Mouse (Mus musculus) telencephalon, adult 2 months (tissue): ENCODE data around the gene Krtap19-1.

Experiments used
- DNase-seq: peaks from one replicate; pipeline ENCODE4 v3.0.0-alpha.2; 2011; ENCODE audit warnings: low read depth, low spot score

The Krtap19-1 gene

DNA sequence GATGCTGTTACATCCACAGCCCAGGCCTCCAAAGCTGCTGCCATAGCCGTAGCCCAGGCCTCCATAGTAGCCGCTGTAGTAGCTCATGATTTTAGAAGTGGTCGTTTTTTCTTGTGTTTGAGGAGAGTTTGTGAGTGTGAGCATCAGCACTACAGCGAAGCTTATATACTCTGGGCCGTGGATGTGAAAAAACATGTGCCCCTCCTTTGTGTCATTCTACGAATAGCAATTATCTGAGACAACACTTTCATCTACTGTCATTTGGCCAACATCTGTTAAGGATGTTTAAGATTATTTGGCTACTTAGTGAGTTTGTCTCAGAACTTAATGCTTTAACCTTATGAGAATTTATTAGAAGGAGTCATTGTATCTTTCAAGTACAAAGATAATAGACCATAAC lies at the start of gene Krtap19-1:
Gene Krtap19-1 (minus strand): TSS at position 101 of the 400 bp plus-strand sequence.
- DNase-seq, result no peak

DNA sequence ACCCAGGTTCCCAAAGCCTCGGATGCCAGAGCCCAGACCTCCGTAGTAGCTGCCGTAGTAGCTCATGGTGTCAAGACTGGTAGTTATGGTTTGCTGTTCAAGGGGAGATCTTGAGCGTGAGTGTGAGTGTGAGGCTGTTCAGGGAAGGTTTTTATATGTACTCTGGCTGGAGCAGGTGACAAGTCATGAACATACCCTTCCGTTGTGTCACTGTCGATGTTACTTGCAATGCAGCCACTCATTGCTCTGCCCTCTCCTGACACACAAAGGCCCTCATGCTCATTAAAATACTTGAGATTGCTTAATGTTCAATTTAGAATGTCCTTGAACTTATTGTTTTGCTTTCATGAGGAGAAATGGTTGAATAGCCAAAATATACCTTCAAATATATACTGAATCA lies 27.1 kb upstream of the Krtap19-1 start, which contains the start of gene Krtap19-5:
Gene Krtap19-5 (minus strand): TSS at position 101 of the 400 bp plus-strand sequence.
- DNase-seq, result no peak

DNA sequence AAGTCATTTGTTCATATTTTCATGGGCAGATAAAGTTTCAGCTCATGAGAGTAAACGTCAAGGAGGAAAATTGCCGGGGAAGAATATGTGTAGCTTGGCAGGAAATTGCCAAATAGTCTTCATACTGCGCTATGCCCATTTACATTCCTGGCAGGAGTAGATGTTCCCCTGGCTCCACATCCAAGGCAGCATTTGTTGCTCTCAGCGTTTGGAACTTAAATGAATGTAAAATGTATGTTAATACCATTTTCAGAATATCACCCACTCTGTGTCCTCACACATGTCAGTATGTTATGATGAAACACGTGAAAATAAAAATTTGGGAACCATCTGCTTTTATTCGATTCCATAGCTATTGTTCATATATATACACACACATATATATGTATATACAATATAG lies 17.7 kb upstream of the Krtap19-1 start:
- DNase-seq, result no peak

DNA sequence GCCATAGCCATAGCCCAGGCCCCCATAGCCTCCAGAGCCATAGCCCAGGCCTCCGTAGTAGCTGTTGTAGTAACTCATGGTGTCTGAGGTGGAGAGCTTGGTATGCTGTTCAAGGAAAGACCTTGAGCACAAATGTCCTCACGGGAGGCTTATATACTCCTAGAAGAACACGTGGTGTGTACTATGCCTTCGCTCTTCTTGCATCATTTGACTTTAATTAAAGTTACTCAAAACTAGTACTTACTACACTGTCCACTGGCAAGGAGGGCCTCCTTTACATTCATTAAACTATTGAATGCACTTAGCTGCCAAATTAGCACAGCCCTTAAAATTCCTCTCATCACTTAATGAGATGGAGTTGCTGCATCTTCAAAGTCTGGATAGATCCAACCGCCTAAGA lies 15.8 kb upstream of the Krtap19-1 start, which contains the start of gene Krtap19-4:
Gene Krtap19-4 (minus strand): TSS at position 101 of the 400 bp plus-strand sequence.
- no peak for DNase-seq

DNA sequence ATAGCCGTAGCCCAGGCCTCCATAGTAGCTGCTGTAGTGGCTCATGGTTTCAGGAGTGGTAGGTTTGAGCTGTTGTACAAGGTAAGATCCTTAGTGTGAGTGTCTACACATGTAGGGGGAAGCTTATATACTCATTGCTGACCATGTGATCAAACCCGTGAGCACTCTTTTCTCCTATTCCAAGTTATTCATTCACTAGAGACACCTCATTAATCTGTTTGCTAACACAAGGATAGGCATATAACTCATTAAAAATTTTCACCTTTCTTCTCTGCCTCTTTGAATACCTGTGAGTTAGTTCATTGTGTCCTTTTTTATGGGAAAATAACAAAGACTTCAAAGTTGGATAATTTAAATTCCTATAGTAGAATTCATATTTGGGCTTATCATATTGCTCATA lies 8.7 kb upstream of the Krtap19-1 start, which contains the start of gene Krtap19-3:
Gene Krtap19-3 (minus strand): TSS at position 101 of the 400 bp plus-strand sequence.
- DNase-seq, result no peak

DNA sequence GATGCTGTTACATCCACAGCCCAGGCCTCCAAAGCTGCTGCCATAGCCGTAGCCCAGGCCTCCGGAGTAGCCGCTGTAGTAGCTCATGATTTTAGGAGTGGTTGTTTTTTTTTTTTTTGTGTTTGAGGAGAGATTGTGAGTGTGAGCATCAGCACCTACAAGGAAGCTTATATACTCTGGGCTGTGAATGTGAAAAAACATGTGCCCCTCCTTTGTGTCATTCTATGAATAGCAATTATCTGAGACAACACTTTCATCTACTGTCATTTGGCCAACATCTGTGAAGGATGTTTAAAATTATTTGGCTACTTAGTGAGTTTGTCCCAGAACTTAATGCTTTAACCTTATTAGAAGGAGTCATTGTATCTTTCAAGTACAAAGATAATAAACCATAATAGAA lies 5.0 kb upstream of the Krtap19-1 start, which contains the start of gene Krtap19-2:
Gene Krtap19-2 (minus strand): TSS at position 101 of the 400 bp plus-strand sequence.
- DNase-seq, result no peak

DNA sequence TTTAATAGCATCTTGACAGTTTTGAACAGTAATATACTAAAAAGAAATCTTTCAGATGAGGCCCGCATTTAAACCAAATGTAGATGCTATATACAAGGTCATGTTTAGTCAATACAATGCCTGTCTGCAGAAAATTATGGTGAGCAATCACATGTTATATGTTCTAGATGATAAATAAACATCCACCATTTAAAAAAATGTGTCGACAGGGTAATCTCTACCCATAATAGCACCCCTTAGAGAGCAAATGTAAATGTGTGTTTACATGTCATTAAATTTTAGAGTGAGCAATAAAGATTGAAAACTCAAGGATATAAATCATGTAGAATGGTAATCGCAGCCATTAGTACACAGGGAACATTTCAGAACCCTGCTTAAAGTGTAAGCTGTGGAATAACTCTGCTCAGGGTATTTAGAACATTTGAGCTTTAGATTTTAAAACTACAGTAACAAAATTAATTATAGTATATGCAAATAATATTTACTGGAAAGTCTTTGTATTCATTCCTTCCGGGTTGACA lies 4.3 kb downstream of the Krtap19-1 start:
- no peak for DNase-seq

DNA sequence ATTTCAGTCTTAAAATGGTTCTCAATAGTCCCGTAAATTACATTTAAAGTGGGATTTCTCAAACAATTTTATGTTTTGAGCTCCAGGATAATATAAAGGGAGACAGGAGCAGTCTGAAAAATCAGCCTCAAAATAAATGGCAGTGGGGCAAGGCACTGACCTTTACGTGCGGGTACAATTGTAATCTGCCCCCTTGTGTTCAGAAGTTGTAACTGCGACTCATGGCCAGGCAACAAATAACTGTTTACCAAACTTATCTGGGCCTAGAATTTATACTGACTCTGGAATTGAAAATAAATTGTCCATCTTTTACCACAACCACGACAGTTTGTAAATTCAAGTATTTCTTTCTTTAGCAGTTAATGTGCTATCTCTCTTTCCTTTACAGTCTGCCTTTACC lies 17.8 kb downstream of the Krtap19-1 start:
- DNase-seq, result no peak

DNA sequence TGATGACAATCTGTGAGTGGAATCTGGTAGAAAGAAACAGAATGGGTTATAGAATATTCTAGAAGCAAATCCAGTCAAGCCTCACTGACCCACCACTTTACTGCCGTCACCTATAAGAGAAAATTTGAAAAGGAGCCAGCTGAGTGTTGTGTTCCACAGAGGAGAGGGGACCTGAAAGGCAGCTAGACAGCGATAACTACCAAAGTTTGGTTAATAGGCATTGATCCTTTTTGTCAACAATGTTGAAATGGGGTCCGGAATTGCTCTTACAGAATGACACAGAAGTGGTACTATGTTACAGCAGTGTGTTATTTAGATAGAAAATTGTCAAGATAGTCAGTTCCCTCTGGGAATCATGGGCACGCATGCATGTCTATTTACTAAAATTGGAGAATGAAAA lies 20.7 kb downstream of the Krtap19-1 start:
- no peak for DNase-seq

DNA sequence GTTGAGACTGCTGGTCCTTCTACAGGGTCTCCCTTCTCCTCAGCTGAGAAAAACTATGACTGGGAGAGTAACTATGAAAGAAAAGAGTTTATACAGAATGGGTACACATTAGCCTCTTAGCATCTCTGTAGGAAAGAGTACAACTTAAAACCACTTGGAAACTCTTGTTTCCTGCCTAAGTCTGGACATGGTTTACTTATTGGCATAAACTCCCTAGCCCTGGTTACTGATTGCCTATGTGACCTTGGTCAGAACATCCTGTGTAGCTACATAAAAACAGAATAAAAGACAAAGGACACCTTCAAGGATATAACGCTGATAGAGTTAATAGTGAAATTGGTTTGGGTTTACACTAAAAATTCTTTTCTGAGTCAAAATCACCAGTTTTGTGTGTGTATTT lies 21.8 kb downstream of the Krtap19-1 start:
- no peak for DNase-seq

DNA sequence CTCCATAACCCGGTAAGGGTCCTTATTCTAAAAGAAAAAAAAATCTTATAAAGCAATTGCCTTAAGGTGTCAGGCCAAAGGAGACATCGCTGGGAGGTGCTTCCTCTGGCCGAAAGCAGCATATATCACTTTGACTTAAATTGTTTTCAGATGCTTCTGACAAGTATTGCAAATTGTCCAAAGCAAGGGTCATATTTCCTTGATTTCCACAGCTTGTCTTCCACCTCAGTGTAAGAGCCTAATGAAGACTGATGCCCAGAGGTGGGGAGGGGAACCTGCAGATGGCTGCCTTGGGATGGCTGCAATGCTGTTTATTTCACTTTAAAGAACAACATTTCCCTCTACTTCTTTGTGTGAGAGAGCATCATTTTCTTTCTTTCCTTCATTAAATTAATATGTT lies 42.2 kb downstream of the Krtap19-1 start:
- no peak for DNase-seq

DNA sequence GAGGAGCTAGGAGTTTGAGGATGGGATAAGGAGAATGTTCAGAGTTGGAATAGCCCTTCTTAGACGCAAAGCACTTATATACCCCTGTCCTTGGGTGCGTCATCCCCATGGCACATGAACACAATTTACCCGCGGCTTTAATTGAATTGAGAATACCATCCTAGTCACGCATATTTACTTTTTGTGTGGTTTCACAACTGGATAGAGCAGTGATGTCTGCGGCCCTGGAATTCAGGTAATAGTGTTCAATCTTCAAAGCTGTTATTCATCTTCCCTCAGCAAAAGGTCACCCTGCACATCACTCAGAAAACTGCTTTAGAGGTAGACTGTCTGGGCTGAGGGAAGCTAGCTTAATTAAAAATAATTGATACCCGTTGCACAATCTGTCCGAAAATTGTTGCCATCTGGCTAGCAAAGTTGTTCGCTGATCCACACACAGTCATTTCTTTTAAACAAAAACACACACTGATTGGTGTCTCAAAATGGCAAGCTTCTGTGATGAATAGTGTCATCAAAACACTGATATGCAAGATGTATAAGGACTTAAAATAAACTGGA lies 43.0 kb downstream of the Krtap19-1 start, which contains the start of gene Krtap14:
Gene Krtap14 (minus strand): TSS at position 51 of the 558 bp plus-strand sequence.
- DNase-seq, result no peak

DNA sequence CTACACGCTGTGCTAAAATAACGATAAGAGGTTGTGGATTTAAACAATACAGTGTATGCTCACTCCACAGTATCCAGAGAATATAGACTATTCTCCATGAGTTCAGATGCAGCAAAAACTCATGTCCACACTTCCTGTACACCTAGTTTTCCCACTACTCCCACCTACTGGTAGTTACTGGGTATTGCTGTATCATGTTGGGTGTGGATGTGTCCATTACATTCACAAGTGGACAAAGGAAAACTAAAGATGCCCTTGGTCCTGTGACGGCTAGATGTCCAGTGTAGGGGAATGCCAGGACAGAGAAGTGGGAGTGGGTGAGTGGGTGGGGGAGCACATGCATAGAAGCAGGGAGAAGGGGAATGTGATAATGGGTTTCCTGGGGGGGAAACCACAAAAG lies 45.5 kb downstream of the Krtap19-1 start:
- no peak for DNase-seq

DNA sequence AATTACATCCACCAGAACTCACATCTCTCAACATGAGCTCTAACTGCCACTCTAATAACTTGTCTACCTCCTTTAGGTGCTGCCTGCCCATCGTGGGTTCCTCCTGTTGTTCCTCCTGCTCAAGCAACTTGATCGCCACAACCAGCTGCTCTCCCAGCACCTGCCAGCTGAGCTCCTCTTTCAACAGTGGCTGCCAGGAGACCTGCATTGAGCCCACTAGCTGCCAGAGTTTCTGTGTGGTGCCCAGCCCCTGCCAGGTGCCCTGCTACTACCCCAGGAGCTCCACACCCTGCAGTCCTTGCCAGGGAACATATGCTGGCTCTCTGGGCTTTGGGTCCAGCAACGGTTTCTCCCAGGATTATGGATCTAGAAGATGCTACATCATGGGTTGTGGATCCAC lies 49.1 kb downstream of the Krtap19-1 start, which contains the start of gene Krtap15:
Gene Krtap15 (plus strand): TSS at position 150 of the 400 bp plus-strand sequence.
- DNase-seq, result no peak
